Mouse (Mus musculus) C2C12 (cell line): Measurements from ENCODE around the gene 1500009L16Rik.

Source experiments
- CTCF ChIP-seq: IDR thresholded peaks from one replicate; pipeline ENCODE4 v1.5.1; 2011; ENCODE audit not compliant: control insufficient read depth, insufficient read depth, insufficient read length
- MAX ChIP-seq: IDR thresholded peaks from one replicate; pipeline ENCODE4 v1.6.1; 2011; ENCODE audit warnings: mild to moderate bottlenecking, control low read depth
- MYOD1 ChIP-seq: IDR thresholded peaks from one replicate; pipeline ENCODE4 v1.6.1; 2011; ENCODE audit warnings: low read depth; ENCODE audit not compliant: control insufficient read depth, insufficient read length
- MYOG ChIP-seq: IDR thresholded peaks from one replicate; pipeline ENCODE4 v1.6.1; 2011; ENCODE audit not compliant: control insufficient read depth, insufficient read length; ENCODE audit errors: extremely low read depth

GRCm38 (mm10) chr10:83681334-83681733 is 41.3 kb upstream of the 1500009L16Rik start:
- no peak for TF ChIP-seq CTCF
- TF ChIP-seq MAX: no peak
- no peak for TF ChIP-seq MYOD1
- TF ChIP-seq MYOG: no peak
